Mouse (Mus musculus) heart, embryonic 15.5 days (tissue): ENCODE measurements around the gene Fbxo27. TPM values are rescaled to one million over a fixed set of nuclear protein-coding genes. Genes with fewer than 3 reads are reported as not detected.

ENCODE experiments used
- polyA plus RNA-seq: library from polyadenylated mRNA; unstranded; fragments of >200 nt; fragmentation: Nextera tagmentation; extraction: Ambion mirVana; gene quantifications from 2 replicates; pipeline ENCODE4 v1.2.1, GENCODE M21; 2015

Fbxo27 gene
- polyA plus RNA-seq, 1 experiment from 2014 or later = 3.4 TPM

Other genes with a start within 250 kb of the Fbxo27 start
- gene Lrfn1, start 240.9 kb upstream of the Fbxo27 start, polyA plus RNA-seq = 1.1 and 1.5 TPM in 2 replicates
- not detected in 2 replicates for gene Ifnl2, start 182.4 kb upstream of the Fbxo27 start, polyA plus RNA-seq
- not detected in 2 replicates for gene Ifnl3, start 170.0 kb upstream of the Fbxo27 start, polyA plus RNA-seq
- gene Sycn, start 152.0 kb upstream of the Fbxo27 start, polyA plus RNA-seq = not detected in 2 replicates
- gene Nccrp1, start 145.6 kb upstream of the Fbxo27 start, polyA plus RNA-seq = not detected in 2 replicates
- gene Samd4b, start 94.7 kb upstream of the Fbxo27 start, polyA plus RNA-seq = 17.9 and 25.6 TPM in 2 replicates
- gene Pak4, start 94.7 kb upstream of the Fbxo27 start, polyA plus RNA-seq = 23.3 and 32.3 TPM in 2 replicates
- not detected in 2 replicates for gene Acp7, start 61.5 kb upstream of the Fbxo27 start, polyA plus RNA-seq
- gene Fbxo17, start 24.0 kb downstream of the Fbxo27 start, polyA plus RNA-seq = 7.7 and 9.7 TPM in 2 replicates
- gene Mrps12, start 49.0 kb downstream of the Fbxo27 start, polyA plus RNA-seq = 102 and 109 TPM in 2 replicates
- 16.8 and 20.6 TPM in 2 replicates for gene Sars2, start 49.1 kb downstream of the Fbxo27 start, polyA plus RNA-seq
- gene Ccer2, start 63.3 kb downstream of the Fbxo27 start, polyA plus RNA-seq = not detected in 2 replicates
- 50.3 and 58.4 TPM in 2 replicates for gene Sirt2, start 73.9 kb downstream of the Fbxo27 start, polyA plus RNA-seq
- 26.6 and 35.8 TPM in 2 replicates for gene Nfkbib, start 74.7 kb downstream of the Fbxo27 start, polyA plus RNA-seq
- gene Rinl, start 96.1 kb downstream of the Fbxo27 start, polyA plus RNA-seq = 2.8 and 7.3 TPM in 2 replicates
- gene Hnrnpl, start 115.7 kb downstream of the Fbxo27 start, polyA plus RNA-seq = 152 and 158 TPM in 2 replicates
- gene Ech1, start 132.4 kb downstream of the Fbxo27 start, polyA plus RNA-seq = 224 and 234 TPM in 2 replicates
- gene Lgals4, start 141.0 kb downstream of the Fbxo27 start, polyA plus RNA-seq = 8.2 and 9.1 TPM in 2 replicates
- 1.7 and 2.7 TPM in 2 replicates for gene Lgals7, start 171.0 kb downstream of the Fbxo27 start, polyA plus RNA-seq
- 0.33 and 0.42 TPM in 2 replicates for gene Capn12, start 188.6 kb downstream of the Fbxo27 start, polyA plus RNA-seq